Mouse (Mus musculus) CD4-positive, CD25-positive, alpha-beta regulatory T cell, adult 4 months (primary cell): Measurements from ENCODE around the gene Asb5. TPM values are rescaled to one million over a fixed set of nuclear protein-coding genes. Genes with fewer than 3 reads are reported as not detected.
"Not testable (repeated sequence)": the region's sequence is repeated elsewhere in the genome, so short reads cannot be mapped to it uniquely, and the experiment has no call there.

Experiments
- ATAC-seq: one replicate; pipeline ENCODE4 v1.8.0; 2017
- polyA plus RNA-seq, 2 experiments: library from polyadenylated mRNA; unstranded; fragments of 100-300 nt; shearing (Covaris generic); gene quantifications; one replicate each; pipeline ENCODE4 v1.2.1; 2017

Asb5 gene
- not detected for polyA plus RNA-seq

DNA sequence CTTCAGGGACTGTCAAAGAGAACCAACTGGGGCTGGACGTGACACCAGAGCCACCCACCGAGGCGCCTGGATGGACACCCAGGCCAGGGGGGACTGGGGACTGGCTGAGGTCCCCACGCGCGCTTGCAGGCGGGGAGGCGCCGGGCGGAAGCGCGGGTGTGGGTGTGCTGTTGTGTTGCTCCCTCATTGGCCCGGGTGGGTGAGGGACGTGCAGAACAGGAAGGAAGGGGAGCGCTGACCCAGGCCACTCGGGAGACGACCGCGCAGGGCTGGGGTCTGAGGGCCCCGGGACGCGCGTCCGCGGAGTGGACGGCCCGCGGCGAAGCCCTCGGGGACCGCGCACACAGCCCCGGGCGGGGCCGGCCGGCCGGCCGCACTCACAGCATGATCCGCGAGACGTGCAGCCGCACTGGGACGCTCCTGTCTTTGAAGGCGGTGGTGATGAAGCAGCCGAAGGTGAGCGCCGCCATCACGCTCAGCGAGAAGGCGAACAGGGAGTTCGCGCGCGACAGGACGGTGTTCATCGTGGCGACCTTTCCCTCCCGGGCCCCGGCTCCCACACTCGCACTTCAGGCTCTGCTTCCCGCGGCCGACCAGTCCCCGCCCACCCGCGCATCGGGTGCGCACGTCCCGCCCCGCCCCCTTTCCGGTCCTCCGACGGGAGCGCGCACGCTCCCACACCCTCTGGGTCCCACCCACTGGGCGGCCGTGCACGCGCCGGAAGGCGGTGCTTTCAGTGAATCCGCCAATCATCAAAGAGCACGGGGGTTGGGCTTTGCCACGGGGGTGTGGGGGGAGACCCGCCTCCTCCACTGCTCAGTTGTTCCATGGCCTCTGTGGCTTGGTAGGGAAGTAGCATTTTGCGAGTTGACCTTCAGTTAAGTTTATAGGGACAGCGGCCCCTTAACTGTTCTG is at the start of gene Asb5, which contains the start of gene Spcs3:
Asb5 (plus strand) TSS at position 199 of the 915 bp plus-strand sequence.
Spcs3 (minus strand) TSS at position 617 of the 915 bp plus-strand sequence.
- ATAC-seq: peak; percentile 84

DNA sequence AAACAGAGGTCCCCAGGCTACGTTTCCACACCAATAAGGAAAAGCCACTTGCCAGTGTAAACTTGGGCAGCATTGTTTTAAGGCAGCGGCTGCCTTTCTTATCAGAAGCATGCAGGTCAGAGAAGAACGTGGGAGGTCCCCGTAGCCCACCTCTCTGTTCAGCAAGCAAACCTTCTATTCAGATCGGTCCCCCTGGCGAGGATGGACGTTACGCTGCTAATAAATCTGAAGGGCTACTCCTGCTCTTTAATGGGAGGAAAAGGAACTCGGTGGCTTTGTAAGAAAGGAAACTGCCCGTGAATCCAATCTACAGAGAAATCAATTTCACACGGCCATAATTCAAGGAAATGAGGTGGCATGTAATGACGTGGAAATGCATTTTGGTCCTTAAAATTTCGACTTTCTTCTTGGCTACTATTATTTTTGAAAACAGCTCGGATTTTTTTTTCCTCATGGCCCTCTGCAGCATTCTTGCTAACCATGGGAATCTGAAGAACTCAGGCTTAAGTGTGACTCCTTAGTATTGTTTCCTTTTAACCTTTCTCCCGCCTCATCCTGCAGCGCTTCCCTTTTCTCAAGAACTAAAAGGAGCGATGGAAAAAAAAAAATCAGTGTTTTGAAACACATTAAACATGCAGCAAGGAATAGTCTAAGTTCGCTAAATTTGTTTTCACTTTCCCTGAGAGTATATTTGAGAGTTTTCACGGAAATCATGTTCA is 42.7 kb upstream of the Asb5 start:
- no peak for ATAC-seq

DNA sequence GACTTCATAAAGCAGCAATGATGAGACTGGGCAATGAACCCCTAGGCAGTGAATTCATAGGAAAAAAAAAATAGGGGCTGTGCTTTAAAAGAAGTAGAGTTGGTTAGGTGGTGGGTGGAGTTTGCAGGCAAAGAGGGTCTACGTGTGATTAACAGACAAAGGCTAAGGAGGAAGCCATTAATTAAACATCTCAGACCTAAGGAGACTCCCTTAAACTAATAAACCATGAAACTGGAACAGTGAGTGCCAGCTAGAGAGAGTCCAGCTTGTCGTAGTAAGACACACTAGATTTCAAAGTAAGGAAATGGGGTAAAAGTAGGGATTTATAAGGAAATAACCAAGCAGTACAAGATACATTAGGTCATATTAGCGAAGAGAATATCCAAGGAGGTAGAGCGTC is 40.9 kb upstream of the Asb5 start:
- ATAC-seq: no peak

DNA sequence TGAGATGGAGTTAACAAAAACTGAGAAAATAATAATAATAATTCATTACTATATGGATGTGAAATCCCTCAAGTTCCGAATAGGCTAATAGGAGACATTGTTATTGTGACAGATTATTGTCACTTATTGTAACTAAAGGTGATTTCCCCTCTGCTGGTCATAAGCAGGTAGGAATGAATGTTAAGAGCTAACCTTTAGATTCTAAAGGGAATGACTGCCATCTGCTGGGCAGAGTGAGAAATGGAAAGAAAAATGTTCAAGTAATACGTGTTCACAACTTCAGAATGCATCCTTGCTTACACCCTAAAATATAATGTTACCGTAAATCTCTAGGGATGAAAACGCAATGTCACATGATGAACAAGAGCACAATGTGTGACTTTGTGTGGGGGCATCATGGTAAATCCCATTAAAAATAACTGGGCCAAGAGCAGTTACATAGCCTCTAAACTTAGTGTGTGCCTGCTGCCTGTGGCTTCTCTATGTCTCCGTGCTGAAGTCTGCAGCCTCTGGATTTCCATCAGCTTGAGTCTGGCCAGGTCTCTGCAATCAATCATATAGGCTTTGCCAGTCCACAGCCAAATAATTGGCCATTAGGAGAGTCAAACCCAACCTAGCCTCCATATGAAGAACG is 38.2 kb upstream of the Asb5 start:
- peak; percentile 85 for ATAC-seq

DNA sequence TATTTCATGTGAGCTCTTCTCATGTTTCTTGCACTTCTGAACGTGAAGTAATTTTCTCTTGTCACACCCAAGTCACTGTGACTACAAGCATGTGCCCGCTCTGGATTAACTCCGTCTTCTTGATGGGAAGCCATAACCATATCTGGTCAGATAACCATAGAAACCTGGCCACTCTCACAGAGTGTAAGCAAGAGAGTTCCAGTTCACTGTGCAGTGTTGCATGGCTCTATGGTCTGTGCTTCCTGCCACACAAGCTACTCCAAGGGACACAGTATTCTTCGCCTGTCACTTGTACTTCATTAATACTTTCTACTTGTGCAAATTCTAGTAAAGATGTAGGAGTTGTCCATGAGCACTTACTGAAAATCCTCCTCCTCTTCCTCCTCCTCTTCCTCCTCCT is 37.4 kb upstream of the Asb5 start:
- ATAC-seq: no peak

DNA sequence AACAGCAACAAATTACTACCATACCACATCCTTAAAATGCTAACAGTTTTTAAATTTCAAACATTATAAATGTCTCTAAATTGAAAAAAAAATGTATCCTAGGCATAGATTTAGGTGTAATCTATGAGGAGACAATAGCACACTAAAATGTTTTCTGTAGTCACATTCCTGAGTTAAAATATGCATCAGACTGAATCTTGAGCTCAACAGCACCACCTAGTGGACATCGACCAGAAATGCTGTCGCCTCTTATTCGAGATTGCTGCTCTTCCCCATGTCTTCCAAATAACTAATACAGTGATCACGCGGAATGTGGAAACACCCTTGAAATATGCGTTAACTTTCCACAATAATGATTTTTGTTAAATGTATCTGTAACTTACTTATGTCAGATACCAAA is 36.3 kb upstream of the Asb5 start:
- peak; percentile 68 for ATAC-seq

DNA sequence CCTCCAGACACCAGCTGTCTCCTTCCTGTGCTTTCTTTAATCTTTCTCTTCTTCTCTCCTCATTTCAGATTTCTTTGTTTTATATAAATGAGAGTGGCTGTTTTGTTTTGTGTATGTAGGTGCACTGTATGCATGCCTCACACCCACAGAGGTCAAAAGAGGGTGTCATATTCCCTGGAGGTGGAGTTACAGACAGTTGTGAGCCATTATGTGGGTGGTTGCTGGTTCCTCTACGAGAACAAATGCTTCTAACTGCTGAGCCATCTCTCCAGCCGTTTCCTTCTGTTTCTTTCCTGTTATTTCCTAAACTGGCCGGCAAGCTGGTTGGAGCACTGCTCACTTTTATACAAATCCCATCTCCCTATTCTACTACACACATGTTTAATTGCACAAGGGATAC is 35.5 kb upstream of the Asb5 start:
- no peak for ATAC-seq

DNA sequence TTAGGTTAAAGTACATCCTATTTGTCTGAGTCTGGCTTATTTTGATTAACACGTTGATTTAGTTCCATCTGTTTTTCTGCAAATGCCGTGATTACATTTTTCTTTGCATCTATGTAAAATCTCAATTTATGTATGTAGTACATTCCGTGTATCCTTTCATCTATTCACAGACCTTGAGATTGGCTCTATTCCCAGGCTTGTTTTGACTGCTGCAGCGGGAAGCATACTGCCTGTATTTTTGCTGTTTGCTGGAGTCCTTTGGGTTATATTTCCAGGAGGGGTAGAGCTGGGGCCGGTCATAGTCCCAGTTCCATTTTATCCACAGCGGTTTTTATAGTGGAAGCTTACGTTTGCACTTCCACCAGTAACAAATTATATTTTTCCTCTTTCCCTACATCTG is 26.3 kb upstream of the Asb5 start:
- ATAC-seq: no peak

DNA sequence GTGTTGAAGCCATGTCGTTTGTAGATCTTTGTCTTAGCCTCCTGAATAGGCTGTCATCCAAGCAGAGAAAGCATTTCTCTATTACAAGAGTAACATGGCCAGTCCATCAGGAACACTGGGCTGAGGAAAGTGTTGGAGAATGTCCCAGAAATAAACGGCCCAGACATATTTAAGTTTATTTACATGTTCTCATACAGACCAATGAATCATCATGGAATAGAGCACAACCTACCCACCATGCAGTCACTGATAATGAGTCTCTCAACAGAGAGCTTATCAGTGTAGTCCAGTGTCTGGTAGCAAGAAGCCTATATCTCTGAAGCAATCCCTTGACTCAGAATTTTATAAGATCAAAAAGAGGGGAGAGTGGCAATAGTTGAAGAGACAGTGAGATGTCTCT is 24.3 kb upstream of the Asb5 start:
- no peak for ATAC-seq

DNA sequence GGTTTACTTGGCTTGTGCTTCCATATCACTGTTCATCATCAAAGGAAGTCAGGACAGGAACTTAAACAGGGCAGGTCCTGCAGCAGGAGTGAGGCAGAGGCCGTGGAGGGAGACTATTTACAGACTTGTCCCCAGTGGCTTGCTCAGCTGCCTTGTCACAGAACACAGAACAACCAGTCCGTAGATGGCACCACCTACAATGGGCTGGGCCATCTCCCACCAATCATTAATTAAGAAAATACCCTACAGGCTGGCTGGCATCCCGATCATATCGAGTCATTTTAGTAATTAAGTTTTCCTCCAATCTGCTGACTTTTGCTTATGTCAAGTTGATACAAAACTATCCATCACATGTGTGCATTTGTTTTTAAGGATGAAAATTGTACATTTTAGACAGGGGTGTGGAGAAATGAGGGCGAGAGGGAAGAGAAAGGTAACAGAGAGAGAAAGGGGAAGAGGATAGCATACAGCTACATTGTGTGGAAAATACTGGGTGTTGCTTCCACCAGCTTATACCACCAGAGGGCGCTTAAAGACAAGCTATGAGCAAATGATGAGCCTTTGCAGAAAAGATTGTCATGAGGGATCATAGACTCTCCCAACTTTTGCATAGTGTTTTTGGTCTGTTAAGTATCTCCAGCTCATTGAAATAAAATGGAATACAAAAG is 21.8 kb upstream of the Asb5 start:
- ATAC-seq: peak; percentile 84

DNA sequence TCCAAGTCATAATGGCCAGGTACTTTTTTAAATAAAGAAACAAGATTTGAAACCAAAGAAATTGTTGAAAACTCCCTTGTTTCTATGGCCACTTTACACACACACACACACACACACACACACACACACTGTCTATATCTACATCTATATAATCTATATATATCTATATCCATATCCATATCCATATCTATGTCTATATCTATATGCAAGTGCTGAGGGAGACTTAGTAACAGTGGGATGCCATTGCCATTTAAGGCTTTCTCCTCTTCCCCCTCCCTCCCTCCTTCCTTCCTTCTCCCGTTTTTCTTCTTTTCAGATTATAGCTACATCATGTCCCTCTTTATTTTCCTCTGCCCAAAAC is 21.3 kb upstream of the Asb5 start:
- peak; percentile 9 for ATAC-seq

DNA sequence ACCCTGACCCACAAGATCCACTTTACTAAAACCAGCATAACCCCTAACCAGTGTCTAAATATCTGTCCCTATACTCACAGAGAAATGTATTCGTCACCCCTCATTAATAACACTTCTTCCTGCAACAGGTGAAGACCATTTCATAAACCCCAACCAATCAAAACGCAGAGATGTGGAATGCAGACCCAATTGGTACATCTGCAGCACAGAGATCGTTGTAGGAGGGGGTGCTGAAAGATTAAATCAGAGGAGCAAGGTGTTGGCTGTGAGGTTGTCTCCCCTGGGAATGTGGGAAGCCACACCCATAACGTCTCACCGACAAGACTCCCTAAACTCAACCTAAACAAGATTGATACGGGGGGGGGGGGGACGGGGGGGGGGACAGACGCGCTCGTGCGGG is 20.6 kb upstream of the Asb5 start:
- no peak for ATAC-seq

DNA sequence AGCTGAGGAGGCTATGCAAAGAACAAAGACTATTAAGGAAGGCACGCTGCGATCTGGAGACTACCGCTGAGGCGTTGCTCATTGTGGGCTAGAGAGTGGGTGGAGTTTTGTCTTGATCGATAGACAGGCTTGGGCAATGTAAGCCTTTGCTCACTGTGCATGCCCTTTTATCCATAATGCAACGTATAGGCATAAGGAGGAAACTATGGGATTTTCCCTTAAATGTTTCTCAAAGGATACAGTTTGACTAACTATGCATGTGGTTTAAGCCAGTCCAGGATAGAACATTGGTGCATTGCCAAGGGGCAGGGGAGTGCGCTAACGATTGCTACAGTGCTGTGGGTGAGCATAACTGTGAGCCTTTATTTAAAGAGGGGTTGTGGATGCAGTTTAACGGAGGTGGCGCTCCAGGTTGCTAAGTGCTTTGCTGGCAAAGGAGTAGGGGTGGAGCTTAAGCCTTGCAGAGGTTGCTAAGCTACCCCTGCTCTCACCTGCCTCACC is 20.1 kb upstream of the Asb5 start:
- ATAC-seq: peak; percentile 53

DNA sequence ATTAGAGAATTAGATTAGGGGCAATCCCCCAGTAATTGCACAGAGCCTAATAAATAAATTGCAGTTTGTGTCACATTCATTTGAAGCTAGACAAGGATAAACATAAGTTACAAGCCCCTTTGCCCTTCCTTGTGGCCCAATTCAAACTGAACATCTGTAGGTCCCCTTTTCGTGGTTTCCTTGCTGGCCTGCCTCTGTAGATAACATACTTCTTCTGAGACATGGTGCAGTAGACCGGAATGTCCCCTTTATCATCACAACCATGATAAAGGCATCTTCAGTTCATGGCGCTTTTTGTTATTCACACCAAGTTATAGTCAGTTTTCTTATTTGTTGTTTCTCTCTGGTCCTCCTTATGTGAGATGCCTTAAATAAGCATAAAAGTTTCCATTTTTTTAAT is 17.6 kb upstream of the Asb5 start:
- no peak for ATAC-seq

DNA sequence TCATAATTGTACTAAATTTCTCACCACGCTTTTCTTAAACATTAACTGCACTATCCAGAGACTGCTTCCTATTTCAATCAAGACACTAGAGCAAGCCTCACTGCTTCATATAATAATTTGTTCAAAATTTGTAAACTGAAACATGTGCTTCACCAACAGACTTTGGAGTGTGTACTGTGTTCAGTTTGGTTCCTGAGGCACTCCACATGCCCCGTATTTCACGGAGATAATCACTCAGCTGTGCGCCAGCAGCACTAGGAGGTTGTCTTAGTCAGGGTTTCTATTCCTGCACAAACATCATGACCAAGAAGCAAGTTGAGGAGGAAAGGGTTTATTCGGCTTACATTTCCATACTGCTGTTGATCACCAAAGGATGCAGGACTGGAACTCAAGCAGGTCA is 17.2 kb upstream of the Asb5 start:
- ATAC-seq: not testable (repeated sequence)

DNA sequence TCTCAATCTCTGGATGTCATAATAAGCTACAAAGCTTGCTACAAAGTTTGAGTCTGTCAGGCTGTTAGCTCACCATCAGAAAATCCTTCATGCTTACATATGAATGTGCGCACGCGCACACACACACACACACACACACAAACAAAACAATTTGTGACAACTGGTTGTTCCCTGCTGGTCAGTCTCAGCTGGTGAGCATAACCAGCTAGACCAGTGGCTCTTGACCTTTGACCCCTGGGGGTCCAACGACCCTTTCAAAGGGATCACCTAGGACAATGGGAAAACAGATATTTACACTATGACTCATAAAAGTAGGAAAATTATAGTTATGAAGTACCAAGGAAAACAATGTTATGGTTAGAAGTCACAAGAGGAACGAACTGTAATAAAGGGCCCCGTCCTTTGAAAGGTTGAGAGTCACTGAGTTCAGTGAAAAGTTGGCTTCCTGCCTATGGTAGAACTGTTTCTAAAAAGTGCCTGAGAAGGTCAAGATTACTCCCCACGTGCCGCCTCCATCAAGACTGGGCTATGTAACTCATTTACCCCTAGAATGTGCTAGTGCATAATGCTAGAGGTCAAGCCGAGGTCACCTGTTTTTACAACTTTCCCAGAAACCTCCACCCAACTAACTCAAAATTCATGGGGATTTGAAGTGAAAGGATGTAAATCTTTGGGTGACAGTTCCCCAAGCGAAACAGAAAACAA is 10.5 kb upstream of the Asb5 start:
- peak; percentile 19 for ATAC-seq

DNA sequence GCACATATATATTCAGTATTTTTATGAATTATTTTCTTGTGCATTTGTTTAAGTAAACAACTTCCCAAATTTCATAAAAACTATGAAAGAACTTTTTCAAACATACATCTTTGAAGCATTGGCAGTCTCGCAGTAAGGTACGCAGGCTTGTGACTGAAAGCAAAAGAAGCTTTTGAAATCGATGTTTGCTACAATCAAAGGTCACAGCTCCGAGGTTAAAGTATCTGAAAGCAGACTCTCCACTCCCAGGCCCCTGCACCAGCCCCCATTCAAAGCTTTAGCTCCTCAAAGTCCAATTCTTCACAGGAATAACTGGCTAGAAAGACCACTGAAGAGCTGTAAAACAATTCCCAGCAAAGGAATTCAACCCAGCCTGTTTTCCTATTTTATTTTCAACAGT is 8.9 kb upstream of the Asb5 start:
- ATAC-seq: no peak

DNA sequence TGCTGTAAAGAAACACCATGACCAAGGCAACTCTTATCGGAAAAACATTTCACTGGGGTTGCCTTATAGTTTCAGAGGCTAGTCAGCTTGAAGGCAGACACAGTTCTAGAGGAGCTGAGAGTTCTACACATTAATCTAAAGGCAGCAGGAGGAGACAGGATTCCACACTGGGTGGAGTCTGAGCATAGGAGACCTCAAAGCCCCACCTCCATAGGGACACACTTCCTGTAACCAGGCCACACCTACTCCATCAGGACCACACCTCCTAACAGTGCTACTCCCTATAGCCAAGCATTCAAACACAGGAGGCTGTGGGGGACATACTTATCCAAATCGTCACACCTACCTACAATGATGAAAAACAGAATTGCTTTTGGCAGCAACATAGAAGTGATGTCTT is 3.8 kb upstream of the Asb5 start:
- ATAC-seq: no peak

DNA sequence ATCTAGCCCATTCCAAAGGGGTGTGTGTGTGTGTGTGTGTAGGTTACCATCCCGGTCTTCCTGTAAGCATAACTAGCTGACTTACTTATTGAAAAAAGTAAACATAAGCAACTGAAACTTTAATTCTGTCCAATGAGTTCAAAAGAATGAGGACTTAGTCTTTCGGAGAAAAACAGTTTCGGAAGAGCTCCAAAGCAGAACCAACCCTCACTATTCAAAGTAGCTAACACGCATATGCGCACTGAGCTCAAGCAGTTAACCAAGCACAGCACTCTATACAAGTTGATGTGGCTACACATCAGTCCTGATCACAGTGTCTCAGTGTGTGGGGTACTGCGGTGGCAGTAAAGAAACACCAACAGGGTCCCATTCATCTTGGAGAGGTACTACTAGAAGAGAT is 2.7 kb upstream of the Asb5 start:
- no peak for ATAC-seq

DNA sequence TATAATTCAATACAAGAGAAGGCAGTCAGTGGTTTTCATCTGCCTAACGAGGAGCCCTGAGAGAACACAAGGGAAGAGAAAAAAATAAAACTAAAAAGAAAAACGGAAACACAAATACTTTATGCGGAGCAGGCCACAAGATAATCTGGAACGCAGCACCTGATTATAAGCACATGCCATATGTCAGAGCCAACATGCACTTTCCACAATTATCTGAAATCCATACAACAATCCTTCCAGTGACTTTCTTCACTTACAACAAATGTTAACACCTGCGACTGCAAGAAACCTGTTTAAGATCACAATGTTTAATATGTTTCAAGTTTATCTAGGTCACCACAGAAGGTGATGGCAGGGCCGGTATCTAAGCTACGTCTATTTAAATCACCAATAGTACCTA is 809 bp upstream of the Asb5 start:
- no peak for ATAC-seq

DNA sequence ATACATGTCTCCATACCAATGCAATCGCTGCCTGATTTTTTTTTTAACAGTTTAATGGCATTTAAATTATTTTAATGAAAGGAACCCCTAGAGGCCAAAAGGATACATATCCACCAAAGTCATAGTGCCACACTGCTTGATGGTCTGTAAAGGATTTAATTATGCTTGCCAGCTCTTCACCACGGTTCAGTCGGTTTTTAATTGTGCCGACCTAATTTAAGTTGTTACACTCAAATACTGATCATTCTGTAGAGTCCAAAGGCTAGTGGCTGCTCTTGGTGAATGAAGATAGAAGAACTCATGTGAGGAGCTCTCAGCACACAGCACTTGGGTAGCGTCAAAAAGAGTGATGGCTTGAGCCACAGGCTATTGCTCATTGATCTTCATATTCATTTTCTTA is 5.8 kb downstream of the Asb5 start:
- no peak for ATAC-seq

DNA sequence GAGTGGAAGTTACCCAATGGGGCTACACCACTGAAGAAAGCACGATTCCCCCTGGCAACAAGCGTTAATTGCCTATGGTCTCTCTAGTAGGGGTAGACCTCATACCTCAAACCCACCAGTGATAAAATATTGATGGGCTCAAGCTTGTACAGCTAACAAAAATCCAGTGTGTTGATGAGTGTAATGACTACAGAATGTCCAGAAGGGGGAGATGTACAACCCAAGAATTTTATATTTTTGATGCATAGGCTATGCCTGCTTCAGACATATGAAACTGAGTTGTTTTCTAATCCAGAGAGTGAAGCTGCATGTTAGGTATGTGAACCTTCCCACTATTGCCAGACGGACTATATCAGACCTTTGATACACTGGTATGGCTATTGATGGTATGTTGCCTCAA is 7.9 kb downstream of the Asb5 start:
- ATAC-seq: peak; percentile 81
